Mouse (Mus musculus): ENCODE results near the gene Ano4. TPM values are rescaled to one million over a fixed set of nuclear protein-coding genes. Genes with fewer than 3 reads are reported as not detected.

Gene Ano4
- polyA plus RNA-seq, 1 experiment: not detected

DNA sequence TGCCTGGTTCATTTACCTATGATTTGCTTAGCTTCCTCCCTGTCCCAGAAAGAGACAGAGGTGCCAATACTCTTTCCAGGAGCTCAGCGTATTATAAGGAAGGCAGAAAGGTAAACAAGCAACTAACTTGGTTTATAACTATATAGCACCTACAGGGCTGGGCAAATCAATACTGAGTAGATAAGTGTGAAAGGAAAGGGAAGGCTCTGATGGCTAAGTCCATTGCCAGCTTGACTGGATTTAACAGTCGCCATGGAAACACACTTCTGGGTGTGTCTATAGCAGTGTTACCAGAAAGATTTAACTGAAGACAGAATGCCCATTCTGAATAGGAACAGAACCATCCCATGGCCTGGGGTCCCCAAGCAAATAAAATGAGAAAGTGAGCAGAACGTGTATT lies 149.5 kb downstream of the Ano4 start:
- H3K27me3 ChIP-seq (replicated peaks): no peaks in the 10 kb centered on the region
- H3K4me3 ChIP-seq (replicated peaks): no peak overlapping the region
- no peaks in the 10 kb centered on the region for H3K4me1 ChIP-seq
- TF ChIP-seq FLI1 (IDR thresholded peaks at IDR 0.05; ENCODE audit: low read length) (no peak), GATA1 (IDR thresholded peaks at IDR 0.05; ENCODE audit: borderline replicate concordance, low read length) (no peak)
- no peaks in the 10 kb centered on the region for H3K9me3 ChIP-seq
- no peaks in the 10 kb centered on the region for H3K36me3 ChIP-seq (replicated peaks; ENCODE audit: low read length)

GRCm38 (mm10) chr10:89194440-89194839 lies 150.1 kb downstream of the Ano4 start:
- Histone ChIP-seq H3K9me3 (no peaks in the 10 kb centered on the region), H3K4me3 (replicated peaks) (no peak overlapping the region), H3K4me1 (no peaks in the 10 kb centered on the region), H3K27me3 (replicated peaks) (no peaks in the 10 kb centered on the region), H3K36me3 (replicated peaks; ENCODE audit: low read length) (no peaks in the 10 kb centered on the region)
- TF ChIP-seq GATA1 (IDR thresholded peaks at IDR 0.05; ENCODE audit: borderline replicate concordance, low read length) (no peak), FLI1 (IDR thresholded peaks at IDR 0.05; ENCODE audit: low read length) (no peak)

GRCm38 (mm10) chr10:89177921-89178320 lies 166.6 kb downstream of the Ano4 start:
- H3K4me3 ChIP-seq (replicated peaks): no peak overlapping the region
- no peaks in the 10 kb centered on the region for H3K27me3 ChIP-seq (replicated peaks)
- no peaks in the 10 kb centered on the region for H3K4me1 ChIP-seq
- no peaks in the 10 kb centered on the region for H3K9me3 ChIP-seq
- H3K36me3 ChIP-seq (replicated peaks; ENCODE audit: low read length): no peaks in the 10 kb centered on the region
- TF ChIP-seq FLI1 (IDR thresholded peaks at IDR 0.05; ENCODE audit: low read length) (no peak), GATA1 (IDR thresholded peaks at IDR 0.05; ENCODE audit: borderline replicate concordance, low read length) (no peak)

- H3K9me3 ChIP-seq: peaks cover 4% of the 10 kb centered on the region; the same call in 1 of the 2 replicates
- 0 out of 2 replicates have a peak, but pooled peaks cover 4% of the 10 kb centered on the region for H3K4me1 ChIP-seq
- no peak overlapping the region for H3K4me3 ChIP-seq (replicated peaks)
- no peak for TF ChIP-seq GATA1 (IDR thresholded peaks at IDR 0.05; ENCODE audit: borderline replicate concordance, low read length)
- TF ChIP-seq FLI1 (IDR thresholded peaks at IDR 0.05; ENCODE audit: low read length): no peak
- no peaks in the 10 kb centered on the region for H3K27me3 ChIP-seq (replicated peaks)
- H3K36me3 ChIP-seq (replicated peaks; ENCODE audit: low read length): no peaks in the 10 kb centered on the region
Observed at GRCm38 (mm10) chr10:89164533-89164932, 180.0 kb downstream of the Ano4 start.

- H3K27me3 ChIP-seq (replicated peaks): no peaks in the 10 kb centered on the region
- H3K4me1 ChIP-seq: 0 out of 2 replicates have a peak, but pooled peaks cover 4% of the 10 kb centered on the region
- H3K9me3 ChIP-seq: no peaks in the 10 kb centered on the region
- no peak overlapping the region for H3K4me3 ChIP-seq (replicated peaks)
- TF ChIP-seq GATA1 (IDR thresholded peaks at IDR 0.05; ENCODE audit: borderline replicate concordance, low read length) (no peak), FLI1 (IDR thresholded peaks at IDR 0.05; ENCODE audit: low read length) (no peak)
- H3K36me3 ChIP-seq (replicated peaks; ENCODE audit: low read length): no peaks in the 10 kb centered on the region
Observed at GRCm38 (mm10) chr10:89155502-89155901, 189.1 kb downstream of the Ano4 start.

DNA sequence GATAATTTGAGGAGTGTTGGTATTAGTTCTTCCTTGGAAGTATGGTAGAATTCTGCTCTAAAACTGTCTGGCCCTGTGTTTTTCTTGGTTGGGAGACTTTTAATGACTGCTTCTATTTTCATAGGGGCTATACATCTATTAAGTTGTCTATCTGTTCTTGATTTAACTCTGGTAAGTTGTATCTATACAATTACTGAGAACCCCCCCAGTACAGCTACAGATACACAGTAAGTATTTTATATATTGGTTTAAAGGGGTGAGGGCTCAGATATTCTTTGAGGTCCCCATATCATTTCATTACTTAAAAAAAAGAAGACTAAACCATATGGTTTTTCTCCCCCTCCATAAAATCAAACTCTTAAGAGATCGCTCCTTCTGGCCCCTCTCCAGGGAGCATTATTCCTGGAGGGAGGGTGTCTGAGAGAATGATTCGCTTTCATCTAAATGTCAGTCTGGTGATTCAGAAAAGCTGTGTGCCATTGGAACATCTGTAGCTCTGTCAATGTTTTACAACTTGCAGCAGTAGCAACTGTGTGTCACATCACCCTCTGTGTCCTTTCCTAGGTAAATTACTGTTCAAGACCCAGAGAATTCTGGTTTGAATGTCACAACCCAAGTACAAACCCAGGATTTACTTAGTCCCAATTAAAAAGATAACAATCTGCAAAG lies 189.6 kb downstream of the Ano4 start:
- H3K4me1 ChIP-seq: 0 out of 2 replicates have a peak, but pooled peaks cover 1% of the 10 kb centered on the region
- H3K9me3 ChIP-seq: no peaks in the 10 kb centered on the region
- H3K27me3 ChIP-seq (replicated peaks): no peaks in the 10 kb centered on the region
- no peak overlapping the region for H3K4me3 ChIP-seq (replicated peaks)
- no peaks in the 10 kb centered on the region for H3K36me3 ChIP-seq (replicated peaks; ENCODE audit: low read length)
- TF ChIP-seq GATA1 (IDR thresholded peaks at IDR 0.05; ENCODE audit: borderline replicate concordance, low read length): no peak
- no peak for TF ChIP-seq FLI1 (IDR thresholded peaks at IDR 0.05; ENCODE audit: low read length)

DNA sequence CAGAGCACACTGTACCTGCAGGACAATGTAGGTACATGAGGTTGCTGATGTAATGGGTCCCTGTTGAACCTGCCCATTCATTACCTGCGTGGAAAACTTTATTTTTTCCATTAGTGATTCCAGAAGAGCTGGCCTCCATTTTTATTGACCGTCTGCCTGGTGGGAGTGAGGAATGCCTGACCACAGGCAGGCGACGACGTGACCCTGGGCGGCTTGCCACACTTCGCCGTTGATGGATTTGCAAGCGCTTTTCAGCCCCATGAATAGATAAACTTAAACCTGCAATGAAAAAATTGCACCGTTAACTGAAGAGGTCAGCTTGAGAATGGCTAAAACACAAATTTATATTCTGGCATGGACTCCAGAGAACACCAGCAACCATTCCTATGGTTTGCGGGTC lies 195.4 kb downstream of the Ano4 start:
- Histone ChIP-seq H3K27me3 (replicated peaks) (no peaks in the 10 kb centered on the region), H3K4me1 (no peaks in the 10 kb centered on the region)
- TF ChIP-seq FLI1 (IDR thresholded peaks at IDR 0.05; ENCODE audit: low read length) (no peak), GATA1 (IDR thresholded peaks at IDR 0.05; ENCODE audit: borderline replicate concordance, low read length) (no peak)

GRCm38 (mm10) chr10:89121391-89121790 lies 223.2 kb downstream of the Ano4 start:
- TF ChIP-seq GATA1 (IDR thresholded peaks at IDR 0.05; ENCODE audit: borderline replicate concordance, low read length) (no peak), FLI1 (IDR thresholded peaks at IDR 0.05; ENCODE audit: low read length) (no peak)
- Histone ChIP-seq H3K9me3 (no peaks in the 10 kb centered on the region), H3K4me1 (no peaks in the 10 kb centered on the region), H3K4me3 (replicated peaks) (no peak overlapping the region), H3K36me3 (replicated peaks; ENCODE audit: low read length) (no peaks in the 10 kb centered on the region), H3K27me3 (replicated peaks) (no peaks in the 10 kb centered on the region)

More for the DNA sequence above, 195.4 kb downstream of the Ano4 start:
- H3K36me3 ChIP-seq (replicated peaks; ENCODE audit: low read length): no peaks in the 10 kb centered on the region
- no peak overlapping the region for H3K4me3 ChIP-seq (replicated peaks)
- H3K9me3 ChIP-seq: no peaks in the 10 kb centered on the region

GRCm38 (mm10) chr10:89114381-89114780 lies 230.2 kb downstream of the Ano4 start:
- no peaks in the 10 kb centered on the region for H3K9me3 ChIP-seq
- no peak overlapping the region for H3K4me3 ChIP-seq (replicated peaks)
- TF ChIP-seq FLI1 (IDR thresholded peaks at IDR 0.05; ENCODE audit: low read length) (no peak), GATA1 (IDR thresholded peaks at IDR 0.05; ENCODE audit: borderline replicate concordance, low read length) (no peak)
- H3K4me1 ChIP-seq: no peaks in the 10 kb centered on the region
- H3K27me3 ChIP-seq (replicated peaks): no peaks in the 10 kb centered on the region
- H3K36me3 ChIP-seq (replicated peaks; ENCODE audit: low read length): no peaks in the 10 kb centered on the region

DNA sequence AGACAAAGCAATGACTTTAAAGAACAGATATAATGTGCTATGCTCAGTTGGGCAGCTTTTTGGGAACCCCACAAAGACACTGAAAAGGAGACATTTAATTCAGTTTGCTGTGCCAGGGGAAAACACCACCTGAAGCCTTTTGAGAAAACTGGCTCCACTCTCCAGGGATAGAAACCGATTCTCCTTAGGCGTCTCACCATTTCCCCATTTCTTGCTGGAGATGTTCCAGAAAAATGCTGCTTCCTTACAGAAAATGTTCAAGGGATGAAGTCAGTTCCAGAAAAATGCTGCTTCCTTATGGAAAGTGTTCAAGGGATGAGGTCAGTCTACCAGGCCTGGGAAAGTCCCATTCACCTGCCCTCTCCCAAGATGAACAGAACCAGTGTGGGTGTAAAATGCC lies 233.1 kb downstream of the Ano4 start:
- TF ChIP-seq FLI1 (IDR thresholded peaks at IDR 0.05; ENCODE audit: low read length) (no peak), GATA1 (IDR thresholded peaks at IDR 0.05; ENCODE audit: borderline replicate concordance, low read length) (no peak)
- H3K4me3 ChIP-seq (replicated peaks): no peak overlapping the region

More for the DNA sequence above, 233.1 kb downstream of the Ano4 start:
- Histone ChIP-seq H3K27me3 (replicated peaks) (no peaks in the 10 kb centered on the region), H3K36me3 (replicated peaks; ENCODE audit: low read length) (no peaks in the 10 kb centered on the region), H3K9me3 (no peaks in the 10 kb centered on the region), H3K4me1 (no peaks in the 10 kb centered on the region)

Measured in megakaryocyte, embryonic 14.5 days (primary cell).